Mouse (Mus musculus): Measurements from ENCODE around the gene Rexo1. TPM values are rescaled to one million over a fixed set of nuclear protein-coding genes. Genes with fewer than 3 reads are reported as not detected.
A peak's percentile ranks its signal among the peaks of the same experiment; 100 is the strongest.

The Rexo1 gene
- polyA plus RNA-seq, 1 experiment from 2014 or later: 28.8 TPM

DNA sequence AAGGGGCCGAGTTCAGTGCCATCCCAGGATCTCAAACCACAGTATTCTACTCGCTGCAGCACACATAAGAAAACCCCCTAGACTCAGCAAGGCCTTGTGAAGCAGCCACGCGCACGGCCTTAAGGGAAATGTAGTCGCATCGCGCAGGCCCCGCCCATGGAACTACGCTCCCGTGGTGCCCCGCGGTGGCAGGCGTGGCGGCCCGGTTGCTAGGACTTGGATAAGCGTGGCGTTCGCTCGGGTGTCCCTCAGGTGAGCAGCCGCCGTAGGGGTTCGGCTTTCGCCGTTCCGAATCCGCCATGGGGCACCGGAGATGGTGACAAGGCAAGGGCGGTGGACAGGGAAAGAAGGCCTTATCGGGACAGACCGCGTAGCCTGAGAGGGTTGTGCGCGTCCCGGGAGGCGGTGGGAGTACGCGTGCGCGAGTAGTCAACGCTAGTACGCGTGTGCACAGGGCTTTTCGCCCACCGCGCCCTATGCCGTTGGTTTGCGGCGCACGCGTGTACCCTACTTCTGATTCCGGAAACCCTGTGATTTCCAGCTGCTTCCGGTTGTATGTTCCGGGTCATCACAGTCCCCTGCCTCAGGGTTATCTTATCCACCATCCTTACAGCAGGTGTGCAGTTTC is 41.5 kb upstream of the Rexo1 start, which contains the start of the genes Scamp4 and Adat3:
Gene Scamp4 (plus strand): TSS at position 175 of the 628 bp plus-strand sequence.
Gene Adat3 (plus strand): TSS at position 183 of the 628 bp plus-strand sequence.
- Histone ChIP-seq H3K9ac (peak within 1 kb of the TSS; percentile 87), H3K27ac (peak within 1 kb of the TSS; percentile 91), H3K36me3 (peaks cover 20% of the 10 kb centered on the region), H3K4me3 (peak within 1 kb of the TSS; percentile 65), H3K4me2 (peak within 1 kb of the TSS; percentile 97), H3K9me3 (no peaks in the 10 kb centered on the region), H3K4me1 (replicated peaks) (peaks cover 19% of the 10 kb centered on the region), H3K27me3 (0 out of 2 replicates have a peak, but pooled peaks cover 4% of the 10 kb centered on the region)
- under 1% methylated on average over 54 of the region's 54 CpGs for WGBS
- ATAC-seq (ENCODE audit: low FRiP score): peak; percentile 96

DNA sequence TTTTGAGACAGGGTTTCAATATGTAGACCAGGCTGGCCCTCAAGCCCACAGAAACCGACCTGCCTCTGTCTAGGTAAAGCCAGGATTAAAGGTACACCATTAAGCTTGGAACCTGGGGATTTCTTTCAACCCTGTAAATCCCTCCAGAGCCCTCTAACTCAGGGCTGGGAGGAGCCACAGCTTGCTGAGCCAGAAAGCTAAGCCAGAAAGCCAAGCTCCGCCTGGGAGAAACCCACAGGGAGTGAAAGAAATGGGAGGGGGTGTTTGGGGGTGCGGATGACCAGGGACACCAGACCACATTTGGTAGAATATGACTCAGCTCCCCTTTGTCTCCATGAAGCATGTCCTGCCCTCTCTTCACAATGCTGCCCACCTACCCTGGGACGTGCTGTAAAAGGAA is 35.0 kb upstream of the Rexo1 start:
- Histone ChIP-seq H3K4me2 (no peak overlapping the region), H3K27me3 (peaks cover 20% of the 10 kb centered on the region), H3K9ac (no peak overlapping the region), H3K4me3 (no peak overlapping the region), H3K27ac (no peak overlapping the region), H3K4me1 (replicated peaks) (no peaks in the 10 kb centered on the region), H3K36me3 (no peaks in the 10 kb centered on the region), H3K9me3 (no peaks in the 10 kb centered on the region)
- 51% methylated on average over 4 of the region's 4 CpGs for WGBS
- no peak for ATAC-seq (ENCODE audit: low FRiP score)

DNA sequence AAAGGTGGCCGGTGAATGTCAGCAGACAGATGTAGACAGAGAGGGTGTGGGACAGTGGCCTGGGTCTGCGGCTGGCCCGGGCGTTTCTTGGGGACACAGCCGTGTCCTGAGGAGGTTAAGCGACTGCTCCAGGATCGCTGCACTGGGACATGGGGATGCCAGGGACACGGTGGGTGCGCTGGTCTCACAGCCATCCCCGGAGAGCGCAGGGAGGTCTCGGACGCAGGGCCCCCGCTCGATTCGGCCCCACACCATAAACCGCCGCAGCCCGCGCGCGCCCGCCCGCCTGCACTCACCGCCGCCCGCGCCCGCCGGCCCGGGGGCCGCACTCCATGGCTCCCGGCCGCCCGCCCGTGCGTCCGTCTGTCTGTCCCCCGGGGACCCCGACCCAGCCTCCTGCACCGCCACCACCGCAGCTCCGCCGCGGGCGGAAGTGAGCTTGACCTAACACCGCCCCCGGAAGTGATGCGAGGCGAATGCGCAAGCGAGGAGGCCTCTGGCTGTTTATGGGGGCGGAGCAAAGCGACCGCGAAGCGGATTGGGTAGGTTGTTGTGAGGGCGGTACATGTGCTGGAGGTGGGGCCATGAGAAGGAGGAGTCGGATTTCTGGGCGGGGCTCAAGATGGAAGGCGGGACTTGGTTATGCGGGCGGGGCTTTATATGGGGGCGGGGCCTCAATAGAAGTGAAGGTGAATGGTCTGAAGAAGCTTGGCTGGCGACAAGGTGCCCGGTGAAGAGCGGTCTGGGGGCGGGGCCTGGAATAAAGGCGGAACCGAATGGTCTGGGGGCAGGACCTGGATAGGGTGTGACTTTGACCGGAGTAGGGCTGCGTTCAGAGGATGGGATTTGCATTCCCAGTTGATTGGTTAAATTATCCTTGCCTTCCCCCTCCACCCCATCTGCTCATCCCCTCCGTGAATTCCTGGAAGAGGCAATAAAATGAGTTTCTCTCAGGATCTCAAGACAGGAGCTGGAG is 28.8 kb upstream of the Rexo1 start, which contains the start of gene Abhd17a:
Gene Abhd17a (minus strand): TSS at position 463 of the 976 bp plus-strand sequence.
- under 1% methylated on average over 73 of the region's 73 CpGs for WGBS
- peaks cover 16% of the 10 kb centered on the region for H3K36me3 ChIP-seq
- H3K9ac ChIP-seq: peak within 1 kb of the TSS; percentile 97
- peak within 1 kb of the TSS; percentile 90 for H3K4me2 ChIP-seq
- H3K4me1 ChIP-seq (replicated peaks): peaks cover 33% of the 10 kb centered on the region
- peak; percentile 96 for ATAC-seq (ENCODE audit: low FRiP score)
- peak within 1 kb of the TSS; percentile 79 for H3K27ac ChIP-seq
- H3K4me3 ChIP-seq: peak within 1 kb of the TSS; percentile 88
- no peaks in the 10 kb centered on the region for H3K9me3 ChIP-seq
- H3K27me3 ChIP-seq: no peaks in the 10 kb centered on the region

DNA sequence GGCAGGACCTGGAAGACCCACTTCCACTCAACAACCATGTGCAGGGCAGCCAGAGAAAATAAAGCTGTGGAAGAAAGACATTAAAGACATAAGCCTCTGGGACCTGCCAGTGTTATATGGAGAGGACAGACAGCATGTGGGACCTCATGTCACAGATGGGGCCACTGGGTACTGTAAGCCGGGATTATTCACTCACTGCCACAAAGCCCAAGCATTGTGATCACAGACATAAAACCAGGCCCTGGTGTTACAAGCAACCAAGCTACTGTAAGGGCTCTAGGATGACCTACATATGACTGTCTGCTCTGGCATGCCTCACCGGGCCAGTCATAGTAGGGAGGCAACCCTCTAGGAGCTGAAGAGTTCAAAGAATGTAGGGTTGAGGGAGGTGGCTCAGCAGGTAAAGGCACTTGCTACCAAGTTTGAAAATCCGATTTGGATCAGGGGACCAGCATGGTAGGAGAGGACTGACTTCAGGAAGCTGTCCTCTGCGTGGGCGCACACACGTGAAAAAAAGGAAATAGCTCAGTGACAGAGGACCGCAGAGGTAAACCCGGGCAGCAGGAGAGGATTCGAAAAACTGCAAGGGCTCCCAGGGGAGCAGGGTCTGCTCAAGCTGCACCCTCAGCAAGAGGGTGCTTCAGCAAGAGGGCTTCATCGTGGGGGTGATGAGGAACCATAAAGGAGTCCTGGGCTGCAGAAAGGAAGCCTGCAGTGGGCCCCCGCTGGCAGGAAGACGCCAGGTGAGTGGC is 27.9 kb upstream of the Rexo1 start:
- peak overlapping the region; percentile 90 for H3K4me2 ChIP-seq
- WGBS: 21% methylated on average over 12 of the region's 12 CpGs
- H3K36me3 ChIP-seq: peaks cover 24% of the 10 kb centered on the region
- peak overlapping the region; percentile 97 for H3K9ac ChIP-seq
- peaks cover 33% of the 10 kb centered on the region for H3K4me1 ChIP-seq (replicated peaks)
- ATAC-seq (ENCODE audit: low FRiP score): 0 out of 2 replicates have a peak, but pooled peaks have one; percentile 1
- H3K27me3 ChIP-seq: no peaks in the 10 kb centered on the region
- H3K27ac ChIP-seq: peak overlapping the region; percentile 79; the same call in 1 of the 2 replicates
- no peaks in the 10 kb centered on the region for H3K9me3 ChIP-seq
- peak overlapping the region; percentile 88 for H3K4me3 ChIP-seq

DNA sequence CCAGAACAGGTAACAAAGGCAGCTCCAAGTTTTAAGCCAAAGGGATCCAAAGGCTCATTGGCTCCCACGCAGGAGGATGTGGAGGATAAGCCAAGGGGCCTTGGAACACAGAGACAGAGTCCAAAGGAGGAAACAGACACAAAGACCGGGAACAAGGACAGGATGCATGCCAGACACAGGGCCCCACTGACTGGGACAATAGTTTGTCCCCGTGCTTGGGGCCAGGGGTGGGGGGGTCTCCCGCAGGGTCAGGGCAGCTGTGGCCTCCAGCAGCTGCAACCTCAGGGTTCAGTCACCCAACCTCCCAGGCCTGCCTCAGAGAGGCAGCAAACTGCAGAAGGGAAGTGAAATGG is 25.9 kb upstream of the Rexo1 start:
- H3K9me3 ChIP-seq: no peaks in the 10 kb centered on the region
- 27% methylated on average over 4 of the region's 4 CpGs for WGBS
- no peak overlapping the region for H3K4me2 ChIP-seq
- H3K4me3 ChIP-seq: no peak overlapping the region
- H3K4me1 ChIP-seq (replicated peaks): peaks cover 33% of the 10 kb centered on the region
- 0 out of 2 replicates have a peak overlapping the region, but pooled peaks have one; percentile 19 for H3K9ac ChIP-seq
- no peaks in the 10 kb centered on the region for H3K27me3 ChIP-seq
- H3K27ac ChIP-seq: peak overlapping the region; percentile 62
- peaks cover 40% of the 10 kb centered on the region for H3K36me3 ChIP-seq
- no peak for ATAC-seq (ENCODE audit: low FRiP score)

DNA sequence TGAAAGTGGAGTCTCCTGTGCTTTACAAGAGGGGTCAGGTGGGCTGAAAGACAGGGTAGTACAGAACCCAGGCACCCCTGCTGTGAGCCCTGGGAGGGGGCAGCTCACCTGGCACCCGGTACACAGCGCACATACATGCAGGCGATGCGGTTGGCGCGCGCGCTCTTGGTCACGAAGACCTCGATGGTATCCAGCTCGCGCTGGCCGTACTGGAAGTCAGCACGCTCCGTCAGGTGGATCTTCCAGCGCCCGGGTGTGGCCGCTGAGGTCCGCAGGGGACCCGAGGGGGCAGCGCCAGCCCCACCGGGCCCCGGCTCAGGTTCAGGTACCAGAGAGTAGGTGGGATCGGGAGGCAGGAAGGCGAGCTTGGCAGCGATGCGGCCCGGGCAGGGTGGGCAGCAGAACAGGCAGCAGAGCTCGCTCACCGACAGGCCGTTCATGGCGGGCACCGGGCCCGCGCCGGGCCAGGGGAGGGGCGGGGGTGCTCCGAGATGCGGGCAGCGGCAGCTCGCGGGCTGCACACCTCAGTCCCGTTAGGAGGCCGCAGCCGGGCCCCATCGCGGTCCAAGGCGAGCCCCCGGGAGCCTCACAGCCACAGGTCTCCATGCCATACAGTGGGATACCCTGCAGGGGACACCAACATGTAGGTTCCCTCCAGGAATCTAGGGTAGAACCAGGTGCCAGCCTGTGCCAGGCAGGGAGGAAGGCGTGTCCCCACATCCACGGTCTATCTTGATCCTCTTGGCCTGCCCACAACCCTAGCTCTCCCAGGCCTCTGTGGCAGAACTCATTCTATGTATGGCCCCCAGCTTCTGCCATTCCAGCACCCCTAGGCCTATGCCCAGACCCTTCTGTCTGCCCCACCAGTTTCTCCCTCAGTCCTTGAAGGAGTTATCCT is 25.3 kb upstream of the Rexo1 start:
- Histone ChIP-seq H3K36me3 (peaks cover 44% of the 10 kb centered on the region), H3K4me2 (peak overlapping the region; percentile 10; the same call in 1 of the 2 replicates), H3K4me1 (replicated peaks) (peaks cover 33% of the 10 kb centered on the region), H3K27me3 (no peaks in the 10 kb centered on the region), H3K9ac (0 out of 2 replicates have a peak overlapping the region, but pooled peaks have one; percentile 19), H3K9me3 (no peaks in the 10 kb centered on the region), H3K4me3 (no peak overlapping the region), H3K27ac (peak overlapping the region; percentile 62)
- no peak for ATAC-seq (ENCODE audit: low FRiP score)
- 94% methylated on average over 47 of the region's 51 CpGs for WGBS

DNA sequence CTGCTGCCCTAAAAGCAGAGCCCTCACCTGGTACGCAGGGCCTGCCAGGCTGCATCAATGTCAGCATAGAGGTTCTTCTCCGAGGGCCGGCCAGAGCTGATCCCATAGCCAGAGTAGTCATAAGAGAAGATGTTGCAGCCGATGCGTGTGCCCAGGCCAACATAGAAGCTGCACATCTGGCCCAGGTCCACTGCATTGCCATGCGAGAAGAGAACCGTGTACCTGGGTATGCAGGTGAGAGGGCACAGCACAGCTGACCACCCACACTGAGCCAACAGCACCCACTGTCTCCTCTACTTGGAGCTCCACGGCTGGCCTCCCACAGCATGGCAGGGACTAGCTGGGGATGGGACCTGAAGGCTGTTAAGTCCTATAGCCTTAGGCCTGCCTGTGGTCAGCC is 24.2 kb upstream of the Rexo1 start:
- ATAC-seq (ENCODE audit: low FRiP score): no peak
- Histone ChIP-seq H3K4me3 (no peak overlapping the region), H3K4me1 (replicated peaks) (peaks cover 33% of the 10 kb centered on the region), H3K27ac (no peak overlapping the region), H3K9me3 (no peaks in the 10 kb centered on the region), H3K4me2 (peak overlapping the region; percentile 10; the same call in 1 of the 2 replicates), H3K9ac (peak overlapping the region; percentile 46; the same call in 1 of the 2 replicates), H3K36me3 (peaks cover 44% of the 10 kb centered on the region), H3K27me3 (no peaks in the 10 kb centered on the region)
- WGBS: 95% methylated on average over 8 of the region's 8 CpGs

DNA sequence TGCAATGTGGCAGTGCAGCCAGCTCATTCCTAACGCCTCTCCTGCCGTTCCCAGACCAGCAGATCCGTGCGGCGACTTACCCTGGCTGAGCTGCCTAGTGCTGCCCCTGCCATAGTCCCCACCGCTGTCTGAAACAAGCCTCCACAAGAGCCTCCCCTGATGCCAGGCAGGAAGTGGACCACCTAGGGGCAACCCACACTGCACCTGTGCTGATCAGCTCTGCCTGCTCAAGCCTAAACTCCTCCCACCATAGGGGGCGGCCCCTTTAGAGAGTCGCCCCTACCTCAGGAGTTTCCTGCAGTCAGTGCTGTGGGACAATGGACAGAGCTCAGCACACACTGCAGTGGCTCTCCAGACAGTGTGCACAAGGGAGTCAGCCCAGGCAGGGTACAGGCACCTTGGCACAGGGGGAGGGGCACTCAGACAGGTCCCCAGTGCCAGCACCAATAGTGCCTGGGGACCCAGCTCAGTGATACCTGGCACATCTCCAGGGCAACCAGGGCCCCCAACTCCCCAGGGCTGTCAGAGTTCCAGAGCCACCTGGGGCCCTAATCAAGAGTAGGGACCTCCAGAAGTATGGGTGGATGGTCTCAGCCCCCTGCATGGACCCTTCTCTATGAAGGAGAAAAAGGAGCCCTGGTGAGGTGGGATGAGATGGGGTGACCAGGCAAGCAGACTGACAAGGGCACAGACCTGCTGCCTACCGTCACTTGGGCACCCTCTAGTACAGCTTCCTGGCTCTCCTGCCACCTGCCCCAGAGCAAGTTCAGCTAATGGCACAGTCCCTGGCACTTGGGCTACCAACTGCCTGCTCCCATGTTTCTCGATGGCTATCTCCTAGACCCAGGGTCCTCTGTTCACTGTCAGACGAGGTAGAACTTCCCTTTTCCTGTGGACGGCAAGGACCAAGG is 23.5 kb upstream of the Rexo1 start:
- Histone ChIP-seq H3K9ac (peak overlapping the region; percentile 46; the same call in 1 of the 2 replicates), H3K4me2 (no peak overlapping the region; the same call in 1 of the 2 replicates), H3K27ac (no peak overlapping the region), H3K4me1 (replicated peaks) (peaks cover 33% of the 10 kb centered on the region), H3K27me3 (no peaks in the 10 kb centered on the region), H3K9me3 (no peaks in the 10 kb centered on the region), H3K4me3 (no peak overlapping the region), H3K36me3 (peaks cover 44% of the 10 kb centered on the region)
- WGBS: 71% methylated on average over 12 of the region's 12 CpGs
- ATAC-seq (ENCODE audit: low FRiP score): no peak

DNA sequence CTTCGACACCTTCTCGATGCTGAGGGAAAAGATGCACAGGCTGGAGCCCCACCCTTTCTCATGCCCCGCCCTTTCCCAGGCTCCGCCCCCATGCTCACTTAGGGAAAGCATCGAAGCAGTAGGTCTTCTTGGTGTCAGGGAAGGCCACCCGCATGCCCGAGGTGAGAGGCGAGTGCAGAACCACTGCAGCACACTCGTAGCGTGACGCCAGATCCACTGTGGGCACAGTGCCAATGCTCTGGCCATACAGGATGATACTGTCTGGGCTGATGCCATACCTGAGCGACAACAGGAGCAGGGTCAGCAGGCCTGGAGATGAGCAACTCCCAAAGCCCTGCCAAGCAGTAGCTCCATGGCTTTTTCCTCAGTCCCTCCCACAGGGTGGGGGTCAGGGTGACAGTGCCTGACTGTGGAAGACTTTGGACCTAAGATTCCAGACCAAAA is 22.7 kb upstream of the Rexo1 start:
- H3K27me3 ChIP-seq: no peaks in the 10 kb centered on the region
- WGBS: 69% methylated on average over 12 of the region's 12 CpGs
- ATAC-seq (ENCODE audit: low FRiP score): no peak

DNA sequence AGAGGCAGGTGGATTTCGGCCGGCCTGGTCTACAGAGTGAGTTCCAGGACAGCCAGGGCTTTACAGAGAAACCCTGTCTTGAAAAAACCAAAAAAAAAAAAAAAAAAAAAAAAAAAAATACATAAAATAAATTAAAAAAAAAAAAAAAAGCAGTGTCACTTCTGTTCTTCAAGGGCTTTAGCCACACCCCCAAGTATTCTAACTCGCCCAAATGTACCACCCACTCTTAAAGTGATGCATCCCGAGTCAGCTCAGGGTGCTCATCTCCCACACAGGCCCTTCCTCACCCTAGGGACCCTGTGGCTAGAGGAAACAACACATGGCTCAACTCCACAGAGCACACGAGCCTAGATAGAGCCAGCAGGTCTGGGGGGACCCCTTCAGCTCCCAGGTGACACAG is 21.7 kb upstream of the Rexo1 start:
- Histone ChIP-seq H3K4me3 (no peak overlapping the region), H3K36me3 (peaks cover 44% of the 10 kb centered on the region), H3K4me1 (replicated peaks) (peaks cover 29% of the 10 kb centered on the region), H3K4me2 (no peak overlapping the region), H3K27ac (no peak overlapping the region), H3K9ac (peak overlapping the region; percentile 8; the same call in 1 of the 2 replicates), H3K9me3 (no peaks in the 10 kb centered on the region), H3K27me3 (no peaks in the 10 kb centered on the region)
- WGBS: 82% methylated on average over 5 of the region's 5 CpGs
- ATAC-seq (ENCODE audit: low FRiP score): no peak

More for the DNA sequence above, 22.7 kb upstream of the Rexo1 start:
- no peaks in the 10 kb centered on the region for H3K9me3 ChIP-seq
- H3K4me1 ChIP-seq (replicated peaks): peaks cover 32% of the 10 kb centered on the region
- H3K4me3 ChIP-seq: no peak overlapping the region
- H3K9ac ChIP-seq: no peak overlapping the region
- H3K27ac ChIP-seq: no peak overlapping the region
- peaks cover 44% of the 10 kb centered on the region for H3K36me3 ChIP-seq
- H3K4me2 ChIP-seq: no peak overlapping the region

Measured in hindbrain, embryonic 13.5 days (tissue).